Mouse (Mus musculus) heart, embryonic 11.5 days (tissue): ENCODE data around the gene Gm49359. TPM values are rescaled to one million over a fixed set of nuclear protein-coding genes. Genes with fewer than 3 reads are reported as not detected.
"Not testable (repeated sequence)": the region's sequence is repeated elsewhere in the genome, so short reads cannot be mapped to it uniquely, and the experiment has no call there.

Source experiments
- ATAC-seq: fragments of 200-750 bp; cut with Nextera tagmentation; replicated peaks from 2 replicates; pipeline ENCODE4 v1.8.0; 2017; ENCODE audit warnings: moderate library complexity; ENCODE audit not compliant: insufficient number of reproducible peaks, low FRiP score, low TSS enrichment
- H3K27ac ChIP-seq: fragments of 300-500 bp; sonication (generic); 2 replicates; pipeline ENCODE4 v1.5.1; 2014; ENCODE audit warnings: mild to moderate bottlenecking, low read depth, low read length
- H3K27me3 ChIP-seq: fragments of 300-500 bp; sonication (generic); 2 replicates; pipeline ENCODE4 v1.6.1; 2014; ENCODE audit warnings: mild to moderate bottlenecking, low read length, mixed read lengths; ENCODE audit not compliant: control insufficient read depth, insufficient read depth
- H3K36me3 ChIP-seq: fragments of 300-500 bp; sonication (generic); 2 replicates; pipeline ENCODE4 v1.6.1; 2014; ENCODE audit warnings: mild to moderate bottlenecking, low read length, moderate library complexity, mixed read lengths; ENCODE audit not compliant: control insufficient read depth, insufficient read depth
- H3K4me1 ChIP-seq: fragments of 300-500 bp; sonication (generic); 2 replicates; pipeline ENCODE4 v1.6.1; 2014; ENCODE audit warnings: low read length; ENCODE audit not compliant: control insufficient read depth, insufficient read depth
- H3K4me2 ChIP-seq: fragments of 300-500 bp; sonication (generic); 2 replicates; pipeline ENCODE4 v1.6.1; 2014; ENCODE audit warnings: mild to moderate bottlenecking, moderate library complexity
- H3K4me3 ChIP-seq: fragments of 300-500 bp; sonication (generic); 2 replicates; pipeline ENCODE4 v1.5.1; 2014; ENCODE audit warnings: low read depth, low read length
- H3K9ac ChIP-seq: fragments of 300-500 bp; sonication (generic); 2 replicates; pipeline ENCODE4 v1.6.1; 2014; ENCODE audit warnings: mild to moderate bottlenecking, low read depth, low read length, moderate library complexity
- H3K9me3 ChIP-seq: fragments of 300-500 bp; sonication (generic); replicated peaks from 2 replicates; pipeline ENCODE4 v1.6.1; 2016; ENCODE audit warnings: low read length; ENCODE audit not compliant: control insufficient read depth
- WGBS: fragments of 180-500 bp; shearing (Covaris S2); extraction: QIAGEN DNeasy Blood & Tissue Kit; methylation state at CpG from one replicate; pipeline ENCODE4 v1.1.7; 2014; ENCODE audit not compliant: insufficient replicate concordance; 5-methylcytosine and 5-hydroxymethylcytosine counted together
- microRNA-seq: library from miRNA; unstranded; fragments of <30 nt; microRNA quantifications from one replicate; pipeline ENCODE4, GENCODE M21; 2016; ENCODE audit warnings: borderline number of aligned reads
- polyA plus RNA-seq: library from polyadenylated mRNA; unstranded; fragments of >200 nt; fragmentation: Nextera tagmentation; extraction: Ambion mirVana; gene quantifications from 2 replicates; pipeline ENCODE4 v1.2.1, GENCODE M21; 2014

Gm49359 gene
- polyA plus RNA-seq = 8.9 and 9.0 TPM in 2 replicates

DNA sequence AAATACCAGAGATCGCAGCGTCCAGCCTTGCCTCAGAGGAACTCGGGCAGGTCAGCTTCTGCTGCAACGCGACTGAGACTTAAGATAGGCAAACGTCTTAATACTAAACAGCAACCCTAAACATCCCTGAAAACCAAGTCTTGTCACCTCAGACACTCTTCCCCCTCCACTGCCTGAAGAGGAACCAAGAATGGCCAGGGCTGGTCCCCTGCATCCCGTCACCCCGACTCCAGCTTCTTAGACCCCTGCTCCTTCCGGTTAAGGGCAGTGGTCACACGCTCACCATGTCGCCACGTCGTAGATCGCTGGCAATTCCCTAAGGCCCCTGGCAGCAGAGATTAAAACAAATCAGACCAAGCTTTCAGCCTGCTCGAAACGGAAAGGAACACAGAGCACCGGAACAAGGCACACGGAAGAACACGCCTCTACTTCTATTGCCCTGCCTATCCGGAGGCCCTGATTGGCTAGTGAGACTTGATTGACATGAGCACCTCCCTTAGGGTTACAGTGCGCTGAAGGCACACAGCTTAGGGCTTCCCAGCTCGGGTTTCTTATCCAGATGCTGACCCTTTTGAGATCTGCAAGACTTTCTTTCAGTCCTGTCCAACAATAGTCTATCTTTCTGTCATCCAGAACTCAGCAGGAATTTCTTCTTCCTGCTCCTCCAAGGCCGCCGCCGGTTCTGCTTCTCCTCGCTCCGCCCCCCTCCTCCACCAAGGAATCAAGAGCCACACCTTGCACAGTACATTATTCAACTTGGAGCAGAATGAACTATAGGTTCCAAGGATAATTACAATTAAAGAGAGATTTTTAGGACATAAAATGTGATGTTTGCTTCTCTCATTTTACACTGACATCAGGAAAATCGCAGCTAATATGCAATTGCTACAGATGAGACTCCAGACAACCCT lies at the start of gene Gm49359:
Gm49359 (minus strand) TSS at position 409 of the 911 bp plus-strand sequence.
- H3K36me3 ChIP-seq, H3K4me1 ChIP-seq, H3K9me3 ChIP-seq, H3K27me3 ChIP-seq: not testable (repeated sequence)
- peak; percentile 95 for ATAC-seq
- Histone ChIP-seq H3K4me2 (peak within 1 kb of the TSS; percentile 50), H3K4me3 (peak within 1 kb of the TSS; percentile 69), H3K9ac (peak within 1 kb of the TSS; percentile 80), H3K27ac (peak within 1 kb of the TSS; percentile 68; the same call in 1 of the 2 replicates)
- WGBS = 2% methylated on average over 28 of the region's 28 CpGs

DNA sequence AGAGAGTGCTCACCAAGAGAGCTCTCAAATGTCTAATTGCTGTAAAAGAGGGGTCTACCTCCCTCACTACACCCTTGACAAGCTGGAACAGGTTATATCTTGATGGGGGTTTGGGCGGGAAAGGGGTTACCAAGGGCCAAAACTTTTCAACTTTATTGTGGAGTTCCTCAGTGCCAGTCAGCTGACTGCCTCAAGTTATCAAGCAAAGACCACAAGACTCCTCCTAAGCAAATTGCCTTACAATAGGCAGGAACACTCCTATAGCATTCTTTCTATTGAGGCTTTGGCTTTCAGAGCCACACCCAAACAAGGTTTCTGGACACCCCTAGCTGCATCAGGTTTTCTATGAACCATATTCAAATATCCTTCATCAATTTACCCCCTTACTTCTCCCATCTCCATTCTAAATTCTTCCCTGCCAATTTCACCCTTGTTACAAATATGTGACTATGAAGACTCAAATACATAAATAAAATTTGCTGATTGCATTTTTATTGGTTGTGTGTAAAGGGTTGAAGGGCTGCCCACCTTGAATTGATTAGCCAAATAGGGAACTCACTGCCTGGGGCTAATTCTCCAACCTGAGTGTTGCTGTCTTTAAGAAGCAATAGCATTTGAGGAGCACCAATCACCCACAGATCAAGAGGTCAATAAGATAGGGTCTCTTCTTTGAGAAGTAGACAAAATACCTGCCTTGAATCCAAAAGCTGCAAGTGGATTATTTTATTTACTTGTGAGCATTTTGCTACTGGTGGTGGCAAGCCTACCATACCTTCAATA lies 44.2 kb upstream of the Gm49359 start:
- H3K4me1 ChIP-seq, H3K36me3 ChIP-seq, H3K4me3 ChIP-seq, H3K9ac ChIP-seq, H3K4me2 ChIP-seq, H3K27ac ChIP-seq, H3K9me3 ChIP-seq, ATAC-seq, H3K27me3 ChIP-seq: not testable (repeated sequence)
- 86% methylated on average over 1 of the region's 1 CpGs for WGBS

DNA sequence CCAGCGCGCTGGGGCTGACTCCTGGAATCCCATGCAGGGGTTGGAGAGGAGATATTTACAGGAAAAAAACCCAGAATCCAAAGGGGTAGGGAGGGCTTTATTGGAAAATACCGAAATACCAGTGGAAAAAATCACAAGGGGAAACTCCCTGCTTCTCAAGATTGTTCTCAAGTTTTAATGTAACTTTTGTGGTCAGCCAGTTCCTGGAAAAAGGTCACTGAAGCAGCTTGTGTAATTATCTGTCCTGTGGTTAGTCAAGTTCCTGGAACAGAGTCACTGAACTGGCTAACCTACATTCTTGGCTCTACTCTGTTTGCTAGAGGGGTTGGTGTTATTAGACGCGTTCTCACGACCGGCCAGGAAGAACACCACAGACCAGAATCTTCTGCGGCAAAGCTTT lies 6.0 kb upstream of the Gm49359 start:
- H3K27me3 ChIP-seq, H3K4me3 ChIP-seq, H3K9ac ChIP-seq, H3K9me3 ChIP-seq, ATAC-seq, H3K27ac ChIP-seq, H3K4me2 ChIP-seq, H3K36me3 ChIP-seq, H3K4me1 ChIP-seq: not testable (repeated sequence)
- 93% methylated on average over 8 of the region's 8 CpGs for WGBS

DNA sequence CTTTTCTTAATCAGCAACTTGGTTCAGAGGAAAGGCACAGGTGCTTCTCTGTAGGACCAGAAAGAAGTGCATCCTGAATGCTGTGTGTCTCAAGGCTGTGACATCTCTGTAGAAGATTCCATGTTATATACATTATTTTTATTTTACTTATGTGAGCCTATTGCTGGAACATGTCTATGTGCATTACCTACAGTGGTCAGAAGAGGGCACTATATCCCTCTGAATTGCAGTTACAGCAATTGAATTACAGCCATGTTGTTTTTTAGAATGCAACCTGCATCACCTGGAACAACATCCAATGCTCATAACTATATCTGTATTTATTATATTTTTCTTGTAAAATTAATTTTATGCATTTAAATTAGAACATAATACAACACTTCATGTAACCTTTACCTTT lies 3.3 kb upstream of the Gm49359 start:
- H3K9me3 ChIP-seq, H3K4me2 ChIP-seq, H3K27ac ChIP-seq, H3K9ac ChIP-seq, H3K36me3 ChIP-seq, H3K27me3 ChIP-seq, H3K4me3 ChIP-seq, ATAC-seq, H3K4me1 ChIP-seq: not testable (repeated sequence)

Small RNAs within 50 kb of the gene (microRNA-seq; reads per million reads assigned to microRNA genes)
- gene Gm22256 = not detected

Other genes with a start within 250 kb of the Gm49359 start
- 4.6 and 5.2 TPM in 2 replicates for gene Gm3604, start 83.7 kb downstream of the Gm49359 start, polyA plus RNA-seq
- not detected in 2 replicates for gene Zfp935, start 91.7 kb upstream of the Gm49359 start, polyA plus RNA-seq
- gene Zfp934, start 104.4 kb upstream of the Gm49359 start, polyA plus RNA-seq = 13.7 and 15.3 TPM in 2 replicates
- gene 6720489N17Rik, start 157.3 kb upstream of the Gm49359 start, polyA plus RNA-seq = 9.3 and 10.7 TPM in 2 replicates